Mouse (Mus musculus) hematopoietic stem cell, adult 5-6 weeks (primary cell): ENCODE results near the gene Rai1. TPM values are rescaled to one million over a fixed set of nuclear protein-coding genes. Genes with fewer than 3 reads are reported as not detected.
A peak's percentile ranks its signal among the peaks of the same experiment; 100 is the strongest.

ENCODE experiments used
- ATAC-seq, 2 experiments: fragments of 125-278 bp in 1 of 2; replicated peaks in 1 of 2; 2 replicates each; pipeline ENCODE4 v1.8.0; 2016 to 2017; ENCODE audit warnings: inconsistent platforms in 2 of 2, mild to moderate bottlenecking in 2 of 2, moderate number of reproducible peaks in 2 of 2, low read depth in 1 of 2, moderate TSS enrichment in 1 of 2; ENCODE audit not compliant: low FRiP score in 2 of 2, poor library complexity in 2 of 2, severe bottlenecking in 2 of 2, insufficient read depth in 1 of 2, low TSS enrichment in 1 of 2
- total RNA-seq: library from RNA; stranded (forward); fragments of 172-1452, 232-1000 nt; gene quantifications from 2 replicates; pipeline ENCODE4 v1.2.3, GENCODE M21; 2017

Gene Rai1
- total RNA-seq, 1 experiment from 2014 or later, result 20.8 TPM

DNA sequence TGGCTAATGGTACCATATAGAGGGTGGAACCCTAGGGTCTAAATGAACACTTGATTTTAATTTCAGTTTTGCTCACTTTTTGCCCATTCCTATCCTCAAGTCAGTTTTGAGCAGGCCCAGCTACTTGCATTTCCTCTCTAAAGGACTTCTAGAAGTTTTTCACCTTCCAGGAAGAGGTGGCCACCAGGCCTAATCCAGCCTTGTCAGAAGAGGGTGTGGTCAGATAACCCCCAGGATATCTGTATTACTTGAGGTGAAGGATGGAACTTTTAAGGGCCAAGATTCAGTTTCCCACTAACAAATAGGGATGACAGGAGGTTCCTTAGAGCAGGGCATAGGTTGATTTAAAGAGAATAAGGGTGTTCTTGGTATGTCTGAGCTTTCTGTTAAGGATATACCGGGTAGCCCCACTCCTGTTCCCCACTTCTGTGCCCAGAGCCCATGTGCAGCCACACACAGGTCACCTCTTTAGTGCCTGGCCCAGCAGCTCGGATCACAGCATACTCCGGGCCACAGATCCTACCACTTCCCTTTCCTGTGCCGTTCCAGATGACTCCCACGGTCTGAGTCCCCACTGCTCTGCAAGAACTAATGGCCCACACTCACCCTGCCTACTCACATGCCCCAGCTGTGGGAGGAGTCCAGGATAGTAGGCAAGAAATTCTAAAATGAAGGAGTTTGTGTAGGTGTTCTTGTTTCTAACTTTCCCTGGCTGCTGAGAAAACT lies 14.0 kb upstream of the Rai1 start:
- ATAC-seq, result peak; percentile 90 to 94

DNA sequence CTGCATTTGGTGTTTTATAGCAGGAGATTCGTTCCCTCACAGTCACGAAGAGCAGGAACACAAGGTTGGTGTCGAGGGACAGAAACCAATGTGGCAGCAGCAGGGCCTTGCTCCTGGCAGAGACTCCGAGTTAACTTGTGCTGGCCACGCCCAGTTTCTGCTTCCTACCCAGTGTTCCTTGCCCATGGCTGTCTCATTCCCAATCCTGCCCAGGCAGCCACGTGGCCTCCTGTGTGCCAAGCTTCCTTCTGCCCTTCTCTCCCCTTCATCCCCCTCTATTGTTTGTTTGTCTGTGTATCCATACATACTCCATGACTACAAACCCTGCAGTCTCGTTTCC lies 13.4 kb upstream of the Rai1 start:
- ATAC-seq, result no peak

DNA sequence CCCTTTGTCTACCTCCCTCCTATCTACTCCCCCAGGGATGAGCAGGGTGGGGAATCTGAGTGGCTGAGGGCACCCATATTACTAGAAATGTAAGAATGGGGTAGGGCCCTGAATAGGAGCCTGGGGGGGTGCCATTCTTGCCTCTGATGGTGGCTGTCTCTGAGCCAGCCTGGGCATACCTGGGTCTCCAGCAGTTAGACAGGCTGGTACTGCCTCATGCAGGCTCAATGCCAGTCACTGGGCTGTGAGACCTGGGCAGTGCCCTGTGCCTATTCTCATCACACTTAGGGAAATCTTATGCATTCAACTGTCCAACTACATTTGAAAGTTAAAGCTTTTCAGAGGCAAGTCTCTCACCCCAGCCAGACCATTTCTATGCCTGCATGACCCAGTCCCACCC lies 11.6 kb upstream of the Rai1 start:
- no peak for ATAC-seq

DNA sequence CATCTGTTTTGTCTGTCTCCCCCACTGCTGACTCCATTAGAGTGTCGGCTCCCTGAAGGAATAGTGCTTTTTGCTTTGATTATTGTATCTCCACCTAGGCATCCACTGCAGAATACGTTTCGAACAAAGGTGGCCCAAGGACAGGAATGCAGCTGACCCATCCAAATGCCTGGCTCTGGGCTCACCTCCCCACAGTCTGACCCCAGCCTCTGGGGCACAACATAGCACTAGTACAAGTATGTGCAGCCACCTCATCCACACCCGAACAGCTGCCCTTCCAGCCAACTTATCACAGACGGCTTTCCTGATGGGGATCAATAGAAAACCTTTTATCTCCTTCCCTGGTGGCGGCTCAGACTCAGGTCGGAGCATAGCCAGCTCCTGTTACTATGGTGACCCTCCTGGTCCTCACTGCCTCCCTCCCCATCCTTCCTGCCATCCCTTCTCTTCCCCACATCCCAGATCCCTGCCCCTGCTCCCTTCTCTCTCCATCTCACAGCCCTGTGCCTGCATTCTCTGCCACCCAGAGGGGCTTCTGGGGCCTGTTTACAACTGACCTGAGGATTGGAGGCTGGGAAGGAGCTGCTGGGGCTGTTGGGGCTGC lies 10.7 kb upstream of the Rai1 start:
- no peak for ATAC-seq

DNA sequence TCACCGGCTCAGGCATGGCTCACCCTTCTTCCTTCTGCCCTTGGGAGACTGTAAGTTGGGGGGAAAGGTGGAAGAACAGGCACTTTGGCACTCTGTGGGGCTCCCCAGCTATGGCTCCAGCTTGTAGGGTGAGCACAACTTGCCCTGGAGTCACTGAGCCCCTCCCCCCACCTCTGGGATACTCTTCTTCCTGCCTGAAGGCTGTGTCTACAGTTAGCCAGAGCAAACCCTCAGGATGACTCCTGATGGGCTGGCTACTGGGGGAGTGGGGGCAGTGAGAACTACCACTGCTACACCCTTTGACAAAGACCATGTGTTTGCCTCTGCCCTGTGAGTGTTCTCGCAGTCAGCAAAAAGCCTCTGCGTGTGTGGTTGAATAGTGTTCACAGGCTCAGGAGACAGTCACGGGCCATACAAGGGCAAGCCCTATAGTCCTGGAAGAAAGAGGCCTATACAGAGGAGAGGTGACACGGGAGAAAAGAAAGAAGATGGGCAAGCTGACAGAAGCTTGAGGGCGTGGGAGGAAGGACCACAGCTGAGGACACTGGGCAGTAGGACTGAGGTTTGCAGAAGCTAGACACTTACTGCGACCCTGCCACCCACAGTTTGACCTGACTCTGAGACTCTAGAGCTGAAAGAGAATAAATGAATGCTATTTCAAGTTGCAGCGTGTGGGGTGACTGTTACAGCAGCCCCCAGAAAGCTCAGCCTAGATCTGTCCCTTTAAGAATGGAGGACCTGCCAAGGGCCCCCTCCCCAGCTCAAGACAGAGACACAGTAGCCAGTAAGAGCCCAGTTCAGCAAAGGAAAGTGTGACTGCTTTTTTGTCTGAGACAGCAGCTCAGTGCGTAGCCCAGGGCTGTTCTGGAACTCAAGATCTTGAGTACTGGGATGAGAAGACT lies 9.7 kb upstream of the Rai1 start:
- no peak for ATAC-seq

DNA sequence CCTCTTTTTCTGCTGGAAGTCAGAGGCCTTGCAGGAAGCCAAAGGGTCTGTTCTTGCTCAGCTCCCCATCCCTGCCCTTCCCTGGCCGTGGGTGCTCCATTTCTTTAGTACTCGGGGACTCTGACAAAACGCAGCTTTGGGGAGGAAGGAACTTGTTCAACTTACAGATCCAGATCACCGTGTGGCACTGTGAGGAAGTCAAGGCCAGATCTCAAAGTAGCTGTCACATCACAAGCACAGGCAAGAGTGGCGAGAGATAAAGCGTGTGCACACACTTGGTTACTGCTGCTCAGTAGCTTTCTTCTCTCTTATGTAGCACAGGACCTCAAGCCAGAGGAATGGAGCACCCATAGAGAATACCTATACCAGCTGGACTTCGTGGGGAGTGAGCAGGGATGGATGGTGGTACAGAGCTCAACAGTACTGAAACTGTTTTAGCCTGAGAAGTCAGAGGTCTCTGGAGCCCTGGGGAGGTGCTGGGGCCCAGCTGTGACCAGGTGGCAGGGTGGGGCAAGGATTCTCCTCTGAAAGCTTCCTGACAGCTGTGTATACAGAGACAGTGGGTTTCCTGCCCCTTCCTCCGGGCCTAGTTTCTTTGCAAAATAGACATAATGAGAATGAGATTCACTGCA lies 5.1 kb upstream of the Rai1 start:
- ATAC-seq, result peak in 1 of 2 experiments; percentile 25; a peak in 2 of 4 replicates

DNA sequence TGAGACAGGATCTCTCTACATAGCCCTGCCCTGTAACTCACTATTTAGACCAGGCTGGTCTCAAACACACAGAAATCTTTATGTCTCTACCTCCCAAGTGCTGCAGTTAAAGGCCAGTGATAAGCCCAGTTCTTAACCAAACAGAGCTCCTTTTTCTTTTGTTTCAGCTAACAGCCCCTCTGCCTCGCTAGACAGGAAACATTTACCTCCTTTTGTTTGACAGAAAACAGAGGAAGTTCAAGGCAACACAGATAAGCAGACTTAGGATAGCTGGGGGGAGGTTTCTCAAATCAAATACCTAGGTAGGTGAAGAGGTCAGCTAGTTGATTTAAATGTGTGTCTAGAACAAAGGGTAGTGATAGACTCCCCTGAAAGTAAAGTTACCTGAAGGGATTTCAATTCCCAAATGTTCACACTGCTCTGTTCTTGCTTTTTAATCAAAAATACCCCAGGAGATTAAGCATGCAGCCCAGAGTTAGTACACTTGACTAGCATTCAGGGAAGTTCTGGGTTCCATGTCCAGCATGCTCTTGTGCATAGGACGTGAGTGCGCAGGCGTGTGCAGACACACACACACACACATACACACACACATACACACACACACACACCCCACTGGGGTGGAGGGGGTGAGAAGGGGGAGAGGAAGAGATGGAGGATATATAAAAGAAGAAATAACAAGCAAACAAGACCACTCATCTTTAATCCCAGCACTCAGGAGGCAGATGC lies 3.8 kb upstream of the Rai1 start:
- no peak for ATAC-seq

DNA sequence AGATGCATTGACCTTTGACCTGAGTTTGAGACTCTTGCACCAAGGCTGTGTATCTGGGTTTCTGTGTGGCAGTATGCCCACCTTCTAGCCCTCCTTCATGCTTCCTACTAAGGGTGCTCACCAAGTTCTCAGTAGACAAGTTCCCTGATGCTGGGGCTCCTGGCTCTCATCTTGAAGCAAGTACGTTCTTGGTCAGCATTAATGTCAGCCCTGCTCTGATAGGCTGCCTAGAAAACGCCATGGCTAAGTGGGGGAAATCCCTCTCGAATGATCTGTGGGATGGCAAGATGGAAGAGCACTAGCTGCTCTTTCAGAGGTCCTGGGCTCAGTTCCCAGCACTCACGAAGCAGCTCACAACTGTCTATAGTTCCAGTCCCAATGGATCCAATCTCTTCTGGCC lies 2.8 kb upstream of the Rai1 start:
- no peak for ATAC-seq

DNA sequence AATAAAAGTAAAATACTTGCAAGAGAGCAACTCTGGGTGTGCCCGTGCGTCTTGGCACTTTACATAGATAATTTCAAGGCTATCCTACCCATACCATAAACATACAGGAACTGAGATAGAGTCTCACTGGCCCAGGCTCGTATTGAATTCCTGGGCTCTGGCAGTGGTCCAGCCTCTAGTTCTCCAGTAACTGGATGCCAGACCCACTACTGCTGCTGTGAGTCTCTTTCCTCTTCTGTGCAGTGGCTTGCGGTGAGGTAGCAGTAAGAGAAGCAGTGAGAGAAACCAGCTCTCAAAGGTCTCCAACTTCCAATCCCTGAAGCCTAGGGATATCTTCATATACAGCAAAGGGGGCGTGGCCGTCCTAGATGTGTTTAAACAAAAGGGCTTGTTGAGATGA lies 2.1 kb upstream of the Rai1 start:
- peak; percentile 41 to 43; a peak in 3 of 4 replicates for ATAC-seq

DNA sequence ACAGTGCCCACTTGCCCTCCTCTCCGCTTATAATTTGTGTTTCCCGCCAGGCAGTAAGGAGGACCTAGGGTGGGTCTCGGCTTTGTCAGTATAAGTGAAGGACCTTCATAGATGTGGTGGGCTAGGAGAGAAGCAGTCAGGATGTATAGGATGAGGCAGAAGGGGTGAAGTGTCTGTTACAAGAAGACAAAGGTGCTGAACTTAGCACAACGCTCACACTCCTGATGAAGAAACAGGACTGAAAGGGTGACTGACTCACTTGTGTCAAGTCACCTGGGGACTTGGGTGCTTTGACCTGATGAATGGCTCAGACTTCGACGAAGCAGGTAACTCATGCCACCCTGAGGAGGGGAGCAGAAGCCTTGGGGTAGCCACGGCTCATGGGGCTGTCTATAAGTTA lies 1.2 kb upstream of the Rai1 start:
- ATAC-seq, result no peak

DNA sequence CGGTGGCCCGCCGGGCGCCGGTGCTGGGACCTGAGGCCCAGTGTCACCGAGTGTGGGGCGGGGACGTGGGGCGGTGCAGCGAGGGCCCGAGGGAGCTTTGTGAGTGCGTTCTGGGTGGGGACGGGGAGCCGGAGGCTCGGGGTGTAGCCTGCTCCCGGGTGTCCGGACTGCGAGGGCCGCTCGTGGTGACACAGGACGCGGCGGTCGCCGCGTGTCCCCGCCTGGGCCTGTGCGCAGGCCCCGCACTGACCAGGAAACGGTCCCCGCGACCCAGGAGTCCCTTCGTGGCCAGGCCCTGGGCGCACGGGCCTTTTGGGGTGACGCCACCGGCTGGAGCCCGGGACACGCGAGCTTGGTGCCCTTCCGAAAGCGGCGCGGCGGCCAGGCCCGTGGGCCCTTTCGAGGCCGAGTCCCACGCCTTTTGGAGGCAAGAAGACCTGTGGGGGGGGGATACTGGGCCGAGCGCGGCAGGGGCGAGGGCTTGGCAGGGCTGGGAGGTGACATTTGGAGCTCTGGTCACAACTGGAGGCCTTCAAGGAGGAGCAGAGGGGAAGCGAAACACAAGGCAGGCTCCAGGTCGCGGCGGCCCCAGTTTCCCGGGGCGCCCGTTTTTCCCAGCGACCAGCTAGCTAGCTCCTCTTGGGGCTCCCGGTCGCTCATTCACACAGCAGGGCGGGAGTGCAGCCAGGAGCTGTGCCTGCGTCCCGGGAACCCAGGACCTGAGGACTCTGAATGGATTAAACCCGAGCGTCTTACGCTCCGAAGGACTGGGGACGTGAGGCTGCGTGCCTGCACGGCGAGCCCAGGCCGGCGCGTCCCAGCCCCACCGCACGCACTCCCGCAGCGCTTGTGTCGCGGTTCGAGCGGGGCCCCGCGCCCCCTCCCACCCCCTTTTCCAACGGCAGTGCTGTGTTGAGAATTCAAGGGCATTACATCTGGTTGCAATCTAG lies 1.1 kb downstream of the Rai1 start:
- ATAC-seq, result peak in 1 of 2 experiments; percentile 17; a peak in 2 of 4 replicates

DNA sequence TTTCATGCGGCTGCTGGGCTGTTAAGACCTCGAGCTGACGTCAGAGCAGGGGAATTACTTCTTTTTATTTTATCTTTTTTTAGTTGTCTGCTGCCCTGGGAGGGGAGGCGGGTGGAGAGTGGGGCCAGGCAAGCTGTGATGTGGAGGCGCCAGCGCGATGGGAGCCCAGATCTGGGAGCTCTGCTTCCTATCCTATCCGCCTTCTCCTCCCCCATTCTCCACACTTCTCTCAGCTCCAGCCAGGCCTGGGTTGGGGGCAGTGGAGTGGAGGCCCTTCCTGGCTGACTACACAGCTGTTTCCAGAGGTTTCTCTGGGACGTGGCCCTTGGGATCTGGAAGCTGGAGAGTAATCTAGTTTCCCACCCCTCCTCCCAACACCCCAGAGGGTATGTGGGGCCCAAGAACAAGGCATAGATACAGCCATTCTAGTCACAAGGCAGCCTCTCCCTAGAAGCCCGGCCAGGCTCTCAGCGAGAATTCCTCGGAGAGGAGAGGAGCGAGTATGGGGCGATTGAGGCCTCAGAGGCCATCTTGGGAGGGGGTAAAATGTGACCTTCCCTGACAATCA lies 1.8 kb downstream of the Rai1 start:
- no peak for ATAC-seq

DNA sequence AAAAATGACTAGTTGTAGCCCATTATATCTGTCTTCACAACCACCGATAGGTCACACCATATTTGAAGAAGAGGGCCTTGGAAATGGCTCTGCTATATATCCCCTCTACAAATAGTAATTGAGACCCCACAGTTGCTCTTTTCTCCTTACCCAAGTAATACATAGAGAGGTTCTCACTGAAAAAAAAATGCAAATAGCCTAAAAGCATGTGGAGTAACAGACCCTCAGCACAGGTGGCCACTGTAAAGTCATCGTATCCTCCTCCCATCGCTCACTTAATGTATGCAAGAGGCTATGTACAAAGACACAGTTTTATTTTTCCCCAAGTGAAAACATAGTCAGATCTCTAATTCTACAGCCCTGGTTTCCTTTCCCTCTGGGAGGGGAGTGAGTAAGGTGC lies 2.6 kb downstream of the Rai1 start:
- no peak for ATAC-seq

DNA sequence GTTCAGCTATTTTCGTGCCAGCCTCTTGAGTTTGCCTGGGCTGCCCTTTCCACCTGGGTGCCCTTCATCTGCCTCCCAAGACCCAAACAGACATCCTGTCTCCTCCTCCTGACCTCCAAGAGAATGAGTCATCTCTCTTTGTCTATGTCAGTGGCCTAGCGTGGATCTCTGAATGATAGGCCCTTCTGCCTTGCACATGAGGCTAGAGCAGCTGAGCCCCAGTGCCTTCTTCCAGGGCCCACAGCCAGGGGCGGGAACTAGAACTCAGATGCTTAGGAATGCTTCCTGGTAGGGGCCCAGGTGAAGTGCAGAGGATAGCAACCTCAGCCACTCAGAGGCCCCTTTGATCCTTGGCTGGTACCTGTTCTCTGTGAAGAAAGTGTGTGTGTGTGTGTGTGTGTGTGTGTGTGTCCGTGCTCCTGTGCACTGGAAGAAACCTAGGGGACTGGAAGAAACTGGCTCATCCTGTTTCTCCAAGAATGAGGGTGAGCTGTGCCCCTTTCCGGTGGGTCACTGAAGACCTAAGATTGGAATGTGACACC lies 3.9 kb downstream of the Rai1 start:
- ATAC-seq, result no peak

DNA sequence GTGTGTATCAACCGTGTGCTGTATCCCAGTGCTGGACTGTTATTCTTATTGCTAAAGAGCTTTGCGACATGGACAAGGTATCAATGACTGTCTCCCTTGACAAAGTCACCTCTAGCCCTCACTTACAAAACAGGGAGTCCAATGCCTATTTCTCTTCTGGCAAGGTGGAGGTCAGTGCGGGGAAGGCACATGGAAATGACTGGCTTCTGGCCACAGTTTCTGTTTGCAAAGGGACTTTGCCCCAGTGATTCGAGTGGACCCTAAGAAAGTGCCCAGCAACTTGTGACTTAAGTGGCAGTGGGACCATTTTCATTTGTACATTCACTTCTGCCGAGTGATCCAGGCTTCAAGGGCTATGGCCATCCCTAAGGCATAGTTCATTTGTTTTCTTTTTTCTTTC lies 5.6 kb downstream of the Rai1 start:
- no peak for ATAC-seq

DNA sequence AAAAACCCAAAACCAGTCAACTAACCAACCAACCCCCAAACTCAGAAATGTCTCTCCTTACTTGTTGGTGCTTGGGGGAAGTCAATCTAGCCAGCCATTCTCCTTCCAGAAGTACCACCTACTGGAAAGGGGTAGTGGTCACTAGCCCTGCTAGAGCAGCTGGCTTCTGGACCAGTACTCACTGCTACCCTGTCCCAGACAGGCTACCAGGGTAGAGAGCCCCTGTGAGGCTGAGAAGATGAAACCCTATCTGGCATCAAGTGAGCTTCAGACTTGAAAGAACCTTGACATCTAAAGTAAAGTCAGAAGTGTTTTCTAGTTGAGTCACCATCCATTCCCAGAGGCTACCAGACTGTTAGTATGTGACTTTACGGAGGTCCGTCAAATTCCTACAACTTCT lies 6.8 kb downstream of the Rai1 start:
- ATAC-seq, result no peak
